Mouse (Mus musculus): ENCODE results near the gene Pot1b. TPM values are rescaled to one million over a fixed set of nuclear protein-coding genes. Genes with fewer than 3 reads are reported as not detected.

Gene Pot1b
- 1 to 10 TPM; 2.0 to 3.0 (median 2.3) TPM for total RNA-seq (2022)

DNA sequence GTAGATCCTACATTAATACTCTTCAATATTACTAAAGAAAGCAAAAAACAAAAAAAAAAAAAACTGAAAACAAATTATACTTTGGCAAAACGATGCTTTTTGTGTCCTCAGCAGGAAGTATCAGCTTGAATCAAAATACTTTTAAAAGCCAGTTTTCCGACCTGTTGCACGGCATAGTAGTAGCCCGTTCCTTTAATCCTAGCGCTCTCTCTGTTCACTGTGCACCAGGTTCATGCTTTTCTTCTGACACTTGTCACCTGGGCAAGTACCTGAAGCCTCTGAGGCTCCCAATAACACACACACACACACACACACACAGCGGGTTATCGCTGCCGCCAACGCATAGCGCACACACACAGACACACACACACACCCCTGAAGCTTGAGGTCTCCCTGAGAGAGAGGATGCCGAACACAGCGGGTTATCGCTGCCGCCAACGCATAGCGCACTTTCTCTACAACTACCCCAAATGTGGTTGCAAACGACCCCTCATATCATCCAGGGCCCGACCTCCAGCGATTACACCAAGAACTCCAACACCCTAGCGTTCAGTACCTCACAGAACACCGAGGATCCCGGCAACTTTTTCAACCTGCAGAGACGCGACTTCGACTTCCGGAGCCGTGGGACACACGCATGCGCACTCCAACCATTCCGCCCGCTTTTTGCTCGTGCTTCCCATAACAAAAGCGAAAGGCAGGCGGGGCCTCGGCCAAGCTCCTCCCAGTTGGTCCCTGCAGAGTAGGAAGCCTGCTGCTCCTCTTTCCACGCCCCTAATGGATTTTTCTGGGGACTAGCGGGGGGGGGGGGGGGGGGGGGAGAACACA is at the start of gene Pot1b:
Gene Pot1b, minus strand, starts transcription at position 645 of the 828 bp plus-strand sequence.
- DNase-seq (ENCODE audit: low spot score): peak; percentile 97

GRCm38 (mm10) chr17:55751170-55751569 is 38.7 kb upstream of the Pot1b start:
- no peak for DNase-seq (ENCODE audit: low spot score)

GRCm38 (mm10) chr17:55749786-55750185 is 37.4 kb upstream of the Pot1b start, which contains the start of gene Adgre4:
Gene Adgre4, plus strand, starts transcription at chr17:55749984.
- DNase-seq (ENCODE audit: low spot score): peak; percentile 12

DNA sequence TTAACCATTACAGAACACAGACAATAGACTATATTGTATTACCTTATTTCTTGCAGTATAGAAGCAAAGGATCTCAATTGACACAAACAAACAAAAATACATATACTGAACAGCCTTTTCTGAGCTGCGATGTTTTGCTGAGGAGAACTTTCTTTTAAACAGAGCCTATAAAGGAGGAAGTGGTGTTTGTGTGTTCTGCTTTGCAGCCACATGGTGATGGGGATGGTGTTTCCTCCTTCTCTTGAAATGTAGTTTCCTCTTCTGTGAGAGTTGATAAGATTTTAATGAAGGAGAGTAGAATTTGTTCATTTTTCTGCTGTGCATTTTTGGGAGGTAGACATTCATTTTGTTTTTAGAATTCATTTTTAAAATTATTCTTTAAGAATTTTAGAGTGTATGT is 24.2 kb upstream of the Pot1b start:
- no peak for DNase-seq (ENCODE audit: low spot score)

DNA sequence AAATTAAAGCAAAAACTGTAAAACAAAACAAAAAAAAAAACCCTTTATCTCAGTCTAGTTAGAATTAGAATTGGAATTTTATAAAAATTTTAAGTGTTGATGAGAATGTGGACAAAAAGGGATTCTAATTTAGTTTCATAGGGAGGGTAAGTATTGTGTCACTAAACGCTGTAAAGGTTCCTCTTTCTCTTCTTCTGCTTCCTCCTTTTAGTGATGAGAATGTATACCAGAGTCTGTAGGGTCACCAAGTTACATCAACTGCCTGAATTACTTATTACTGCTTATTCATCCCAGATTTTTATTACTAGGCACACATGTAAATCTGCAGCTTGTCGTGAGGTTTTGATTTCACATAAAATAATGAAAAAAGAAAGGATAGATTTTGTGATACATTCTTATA is 13.8 kb upstream of the Pot1b start:
- DNase-seq (ENCODE audit: low spot score): no peak

DNA sequence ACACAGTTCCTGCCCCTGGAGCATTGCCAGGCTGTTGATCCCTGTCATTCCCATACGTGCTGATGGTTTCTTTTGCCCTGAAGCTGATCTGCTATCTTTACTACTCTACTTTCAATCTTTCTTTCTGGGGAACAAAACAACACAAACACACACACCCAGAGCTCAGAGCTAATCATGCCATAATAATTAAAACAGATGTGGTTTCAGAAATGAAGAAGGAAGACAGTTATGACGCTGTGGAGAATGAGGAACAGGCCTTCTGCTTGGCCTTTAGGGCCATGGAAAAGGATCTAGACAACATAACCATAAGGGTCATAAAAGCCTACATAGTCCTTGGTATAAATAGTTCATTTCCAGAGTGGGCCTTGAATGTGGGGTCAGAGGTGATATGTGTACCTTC is 9.8 kb upstream of the Pot1b start:
- DNase-seq (ENCODE audit: low spot score): no peak

DNA sequence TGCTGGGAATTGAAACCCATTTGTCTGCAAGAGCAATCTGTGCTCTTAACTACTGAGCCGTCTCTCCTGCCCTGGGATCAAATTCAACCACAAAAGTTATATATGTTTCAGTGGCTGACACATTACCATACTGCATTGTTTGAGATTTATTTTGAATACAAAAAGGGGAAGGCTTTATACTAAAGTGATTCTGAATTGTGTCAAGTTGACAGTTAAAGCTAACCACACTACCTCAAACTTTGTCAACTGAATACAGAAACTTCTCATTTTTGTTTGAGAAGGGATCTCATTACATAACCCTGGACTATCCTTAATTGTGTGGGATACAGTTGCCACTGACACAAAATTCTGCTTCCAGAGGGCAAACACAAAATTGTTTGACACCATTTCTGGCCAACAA is 8.8 kb upstream of the Pot1b start:
- DNase-seq (ENCODE audit: low spot score): no peak

DNA sequence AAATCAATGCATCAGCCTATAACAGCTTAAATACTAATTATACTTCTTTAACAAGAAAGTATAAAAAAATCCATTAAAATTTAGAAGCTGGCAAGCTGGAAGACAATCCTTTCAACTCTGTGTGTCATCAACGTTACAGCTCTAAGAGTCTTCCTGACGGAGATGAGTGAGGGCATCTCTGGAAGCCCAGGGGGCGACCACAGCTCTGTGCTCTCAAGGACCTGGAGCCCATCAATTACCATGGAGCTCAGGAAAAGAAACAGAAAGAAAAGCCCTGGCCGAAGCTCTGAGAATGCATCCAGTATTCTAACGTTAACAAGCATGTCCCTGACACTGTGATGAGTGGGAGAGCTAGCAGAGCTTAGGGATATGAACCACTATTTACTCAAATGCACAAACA is 9.6 kb downstream of the Pot1b start:
- no peak for DNase-seq (ENCODE audit: low spot score)

DNA sequence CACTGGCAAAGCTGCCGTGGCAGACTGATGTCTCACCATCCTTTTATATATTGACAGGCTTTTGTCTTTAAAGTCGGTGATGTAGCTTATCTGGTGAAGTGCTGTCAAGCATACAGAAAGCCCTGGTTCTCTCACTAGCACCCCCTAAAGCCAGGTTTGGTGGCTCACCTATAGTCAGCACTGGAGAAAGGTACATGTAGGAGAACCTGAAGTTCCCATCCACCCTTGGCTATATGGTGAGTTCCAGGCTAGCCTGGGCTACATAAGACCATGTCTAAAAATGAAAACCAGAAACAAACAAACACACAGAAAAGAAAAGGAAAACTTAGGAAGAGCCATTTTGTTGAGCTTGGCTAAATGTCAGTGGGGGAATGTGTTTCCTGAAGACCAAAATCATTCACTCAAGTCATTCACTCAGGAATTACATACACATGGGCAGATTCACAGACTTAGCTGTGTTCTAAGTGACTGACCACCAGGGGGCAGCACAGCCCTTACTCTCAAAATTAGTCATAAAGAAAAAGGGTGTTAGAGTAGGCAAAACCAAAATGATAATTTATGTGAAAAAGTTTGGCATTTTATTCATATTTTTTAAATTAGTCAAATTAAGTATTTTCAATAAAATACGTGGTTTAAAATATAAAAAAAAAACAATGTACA is 10.1 kb downstream of the Pot1b start:
- DNase-seq (ENCODE audit: low spot score): peak; percentile 67

- DNase-seq (ENCODE audit: low spot score): no peak
Observed at GRCm38 (mm10) chr17:55699388-55699787, 13.0 kb downstream of the Pot1b start.

- DNase-seq (ENCODE audit: low spot score): no peak
Observed at GRCm38 (mm10) chr17:55661099-55661498, 51.3 kb downstream of the Pot1b start.

DNA sequence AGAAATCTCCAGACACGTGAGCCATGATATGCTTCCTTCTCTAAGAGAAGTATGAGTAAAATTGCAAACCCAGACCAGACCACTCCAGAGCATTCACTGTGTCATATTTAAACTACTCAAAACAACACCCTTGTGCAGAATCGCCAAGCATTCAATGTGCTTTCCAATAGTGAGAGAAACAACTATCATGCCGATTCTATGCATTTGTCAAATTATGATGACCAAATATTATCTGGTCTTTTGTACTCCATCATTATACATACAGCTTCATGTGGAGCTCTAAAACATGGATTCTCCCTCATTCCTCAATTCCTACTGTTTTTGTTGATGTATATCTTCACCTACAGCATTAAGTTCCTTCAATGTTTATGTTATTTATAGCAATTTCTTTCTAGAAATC is 87.3 kb downstream of the Pot1b start, which contains the start of gene Vmn2r118:
Gene Vmn2r118, minus strand, starts transcription at position 101 of the 400 bp plus-strand sequence.
- no peak for DNase-seq (ENCODE audit: low spot score)

Other genes starting within 250 kb of the Pot1b start
- not detected for gene Vmn2r118, start 87.4 kb downstream of the Pot1b start, total RNA-seq (2022)
- gene Adgre4, start 37.4 kb upstream of the Pot1b start, total RNA-seq (2022): 1 to 10 TPM in 1 of 4 experiments, under 1 TPM in 3; 0.31 to 1.3 (median 0.41) TPM
- gene Zfp119a, start 166.3 kb upstream of the Pot1b start, total RNA-seq (2022): 1 to 10 TPM; 2.9 to 4.0 (median 3.7) TPM
- 1 to 10 TPM; 2.6 to 4.1 (median 3.5) TPM for gene Zfp959, start 179.5 kb upstream of the Pot1b start, total RNA-seq (2022)
- gene Zfp119b, start 236.9 kb upstream of the Pot1b start, total RNA-seq (2022): 1 to 10 TPM; 2.4 to 3.9 (median 3.1) TPM
- gene Ebi3, start 240.0 kb upstream of the Pot1b start, total RNA-seq (2022): under 1 TPM; 0.23 to 0.97 (median 0.41) TPM
- gene Yju2, start 246.5 kb upstream of the Pot1b start, total RNA-seq (2022): 10 to 100 TPM in 1 of 4 experiments, 1 to 10 TPM in 3; 8.2 to 10.3 (median 9.0) TPM